Comparison of ENCODE assay signal across 8 mouse cellular contexts in the genomic region with DNA sequence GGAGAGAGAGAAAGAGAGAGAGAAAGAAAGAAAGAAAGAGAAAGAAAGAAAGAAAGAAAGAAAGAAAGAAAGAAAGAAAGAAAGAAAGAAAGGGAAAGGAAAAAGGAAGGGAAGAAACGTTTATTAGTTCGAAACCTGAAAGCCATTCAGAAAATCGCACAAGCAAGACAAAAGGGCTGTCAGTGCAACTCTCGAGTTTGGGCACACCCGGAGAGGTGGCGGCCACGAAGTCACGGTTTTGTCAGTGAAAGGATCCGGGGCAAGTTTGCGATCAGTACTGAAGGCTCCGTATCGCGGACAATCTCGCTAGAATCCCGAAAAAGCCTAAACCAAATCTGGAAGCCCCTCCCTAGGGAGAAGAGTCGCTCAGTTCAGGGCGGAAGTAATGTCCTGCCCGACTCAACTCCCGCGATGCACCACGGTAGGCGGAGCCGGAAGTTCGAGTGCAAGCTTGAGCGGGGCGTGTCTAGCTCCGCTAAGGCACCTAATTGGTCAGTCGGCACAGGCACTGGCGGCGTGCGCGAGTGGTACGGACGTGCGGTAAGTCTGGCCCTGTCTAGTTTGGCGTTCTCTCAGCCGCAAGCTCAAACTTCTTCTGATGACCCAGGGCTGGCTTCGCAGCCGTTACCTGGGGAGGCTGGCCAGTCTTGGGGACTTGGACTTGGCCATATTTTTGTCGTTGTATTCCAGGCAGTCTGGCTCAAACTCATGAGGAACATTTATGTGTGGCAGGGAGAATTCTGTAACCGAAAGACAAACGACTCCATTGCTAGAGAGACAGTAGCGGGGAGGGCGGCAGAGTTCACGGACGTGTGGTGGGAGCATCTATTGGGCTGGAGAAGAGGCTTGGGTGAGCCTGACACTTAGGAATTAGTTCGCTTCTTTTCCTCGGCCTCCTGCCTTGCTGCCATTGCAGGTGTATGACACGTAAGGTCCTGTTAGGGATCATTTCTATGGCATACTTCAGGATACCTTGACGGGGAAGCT. TPM values are rescaled to one million over a fixed set of nuclear protein-coding genes. Genes with fewer than 3 reads are reported as not detected.
DNase-seq lines count a peak whose midpoint lies in the region; ATAC-seq lines count a peak whose summit lies in the region.

Snupn (plus strand) TSS at position 465 of the 987 bp plus-strand sequence.

- peak; percentile 98 to 99 for DNase-seq in adrenal gland, adult (ENCODE audit: inconsistent age in 2 of 2, low spot score in 1 of 2)
- peak; percentile 100 for DNase-seq in embryo, embryonic 10.5 days (ENCODE audit: low spot score)
- peak; percentile 98 for DNase-seq in gastrocnemius, postnatal 14 days
- DNase-seq in left cerebral cortex, postnatal 10 days (ENCODE audit: extremely low spot score in 1 of 2, low spot score in 2 of 2), result peak; percentile 94 to 98
- DNase-seq in right cerebral cortex, postnatal 25 days, result peak; percentile 97
- DNase-seq in urinary bladder, postnatal 4 days (ENCODE audit: low spot score in 2 of 2), result peak; percentile 93 to 97

- intact Hi-C loops in gastrocnemius, postnatal 14 days (cut with DNase I; ENCODE audit: low total_unique reads), result loop anchor here (10.0 kb wide), 1 partner anchor 74 kb away; no protein-coding TSS in a partner anchor
- intact Hi-C loops in left cerebral cortex, postnatal 10 days (cut with DNase I), result no loop called here

- peak; percentile 100 for ATAC-seq in inflammation-experienced regulatory T-cells, adult 6 months
- ATAC-seq in megakaryocyte-erythroid progenitor cell, adult 5-6 weeks (replicated peaks; ENCODE audit: low FRiP score, low TSS enrichment, poor library complexity, severe bottlenecking), result peak; percentile 100

RNA-seq across cellular contexts. Expression of gene Snupn, which starts in this region (rescaled TPM):
- 1 to 10 TPM; 7.3 to 7.4 TPM for total RNA-seq in gastrocnemius, postnatal 14 days (2021)
- 10 to 100 TPM; 13.7 to 26.7 (median 16.5) TPM for polyA plus RNA-seq in inflammation-experienced regulatory T-cells, adult 6 months (2017; shearing (Covaris generic))
- 10 to 100 TPM; 16.3 to 17.3 TPM for total RNA-seq in left cerebral cortex, postnatal 10 days (2021)
- 20.2 and 20.5 TPM in 2 replicates for total RNA-seq in megakaryocyte-erythroid progenitor cell, adult 5-6 weeks (2014; fragmentation: Nextera tagmentation)
- 10.3 and 15.5 TPM in 2 replicates for total RNA-seq in megakaryocyte-erythroid progenitor cell, adult 5-6 weeks (2017)

Comparison
In these comparisons a context has a peak if more than half of its experiments do, and no peak if none do; other contexts are left out.
1. Peak in every context shown above with its lines: DNase-seq and ATAC-seq.